Mouse (Mus musculus) midbrain, embryonic 14.5 days (tissue): ENCODE data around the gene Cfap61. TPM values are rescaled to one million over a fixed set of nuclear protein-coding genes. Genes with fewer than 3 reads are reported as not detected.

Experiments
- ATAC-seq: fragments of 200-750 bp; cut with Nextera tagmentation; 2 replicates; pipeline ENCODE4 v1.8.0; 2017; ENCODE audit warnings: moderate number of reproducible peaks, moderate library complexity; ENCODE audit not compliant: low FRiP score, low TSS enrichment
- DNase-seq: peaks from one replicate; pipeline ENCODE4 v3.0.0-alpha.2; 2015
- H3K27ac ChIP-seq: fragments of 300-500 bp; sonication (generic); replicated peaks from 2 replicates; pipeline ENCODE4 v1.5.1; 2014; ENCODE audit warnings: mild to moderate bottlenecking, low read depth, low read length, moderate library complexity
- H3K27me3 ChIP-seq: fragments of 300-500 bp; sonication (generic); 2 replicates; pipeline ENCODE4 v1.6.1; 2014; ENCODE audit warnings: low read length, control low read depth, mixed read lengths; ENCODE audit not compliant: control insufficient read depth, insufficient read depth
- H3K36me3 ChIP-seq: fragments of 300-500 bp; sonication (generic); 2 replicates; pipeline ENCODE4 v1.6.1; 2014; ENCODE audit warnings: low read length, control low read depth; ENCODE audit not compliant: control insufficient read depth, insufficient read depth
- H3K4me1 ChIP-seq: fragments of 300-500 bp; sonication (generic); 2 replicates; pipeline ENCODE4 v1.6.1; 2014; ENCODE audit warnings: mild to moderate bottlenecking, antibody characterized with exemption, low read length, control low read depth; ENCODE audit not compliant: control insufficient read depth, insufficient read depth
- H3K4me2 ChIP-seq: fragments of 300-500 bp; sonication (generic); 2 replicates; pipeline ENCODE4 v1.6.1; 2014; ENCODE audit warnings: mild to moderate bottlenecking, low read length, moderate library complexity
- H3K4me3 ChIP-seq: fragments of 300-500 bp; sonication (generic); replicated peaks from 2 replicates; pipeline ENCODE4 v1.5.1; 2014; ENCODE audit warnings: low read depth, low read length
- H3K9ac ChIP-seq: fragments of 300-500 bp; sonication (generic); replicated peaks from 2 replicates; pipeline ENCODE4 v1.6.1; 2014; ENCODE audit warnings: mild to moderate bottlenecking, low read length, moderate library complexity
- H3K9me3 ChIP-seq: fragments of 300-500 bp; sonication (generic); 2 replicates; pipeline ENCODE4 v1.6.1; 2016; ENCODE audit warnings: low read length, control low read depth, mixed read lengths; ENCODE audit not compliant: control insufficient read depth
- WGBS: fragments of 180-500 bp; shearing (Covaris S2); extraction: QIAGEN DNeasy Blood & Tissue Kit; methylation state at CpG from one replicate; pipeline ENCODE4 v1.1.7; 2014; 5-methylcytosine and 5-hydroxymethylcytosine counted together
- polyA plus RNA-seq: library from polyadenylated mRNA; unstranded; fragments of >200 nt; fragmentation: Nextera tagmentation; extraction: Ambion mirVana; gene quantifications from 2 replicates; pipeline ENCODE4 v1.2.1, GENCODE M21; 2014

Cfap61 gene
- polyA plus RNA-seq, 1 experiment from 2014 or later = 1.7 TPM

- no peaks in the 10 kb centered on the region for H3K9me3 ChIP-seq
- under 1% methylated on average over 24 of the region's 24 CpGs for WGBS
- H3K36me3 ChIP-seq = no peaks in the 10 kb centered on the region
- peaks cover 12% of the 10 kb centered on the region; the same call in 1 of the 2 replicates for H3K27me3 ChIP-seq
- DNase-seq (peak; percentile 69), ATAC-seq (no peak)
- peak overlapping the region; percentile 92 for H3K9ac ChIP-seq
- H3K4me1 ChIP-seq = peaks cover 44% of the 10 kb centered on the region
- H3K4me3 ChIP-seq = peak overlapping the region; percentile 77
- peak overlapping the region; percentile 98 for H3K27ac ChIP-seq
- H3K4me2 ChIP-seq = peak overlapping the region; percentile 90
Observed at GRCm38 (mm10) chr2:146220591-146221075, 286.0 kb downstream of the Cfap61 start.

GRCm38 (mm10) chr2:146221076-146221928, 286.7 kb downstream of the Cfap61 start, which contains the start of gene Insm1:
Gene Insm1 (plus strand): TSS chr2:146221921.
- no peaks in the 10 kb centered on the region for H3K36me3 ChIP-seq
- ATAC-seq (peak; percentile 65), DNase-seq (peak; percentile 90)
- WGBS = under 1% methylated on average over 83 of the region's 86 CpGs
- H3K9ac ChIP-seq = peak within 1 kb of the TSS; percentile 92
- peak within 1 kb of the TSS; percentile 77 for H3K4me3 ChIP-seq
- H3K27ac ChIP-seq = peak within 1 kb of the TSS; percentile 98
- H3K9me3 ChIP-seq = no peaks in the 10 kb centered on the region
- peaks cover 47% of the 10 kb centered on the region for H3K4me1 ChIP-seq
- peaks cover 7% of the 10 kb centered on the region; the same call in 1 of the 2 replicates for H3K27me3 ChIP-seq
- peak within 1 kb of the TSS; percentile 90 for H3K4me2 ChIP-seq

DNA sequence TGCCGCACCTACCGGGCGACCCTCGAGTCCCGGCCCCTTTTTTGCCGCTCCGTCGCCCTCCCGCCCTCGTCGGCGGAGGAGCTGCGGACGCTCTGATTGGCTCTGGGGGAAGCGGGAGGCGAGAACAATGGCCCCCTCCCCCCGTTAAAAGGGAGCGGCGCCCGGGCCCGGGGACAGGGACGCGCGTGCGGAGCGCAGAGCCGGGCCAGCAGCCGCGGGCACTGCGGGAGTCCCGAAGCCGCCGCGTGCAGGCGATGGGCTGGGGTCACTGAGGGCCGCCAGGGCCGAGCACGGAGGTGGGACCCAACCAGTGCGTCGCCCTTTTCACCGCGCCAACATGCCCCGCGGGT, 287.3 kb downstream of the Cfap61 start:
- under 1% methylated on average over 44 of the region's 44 CpGs for WGBS
- DNase-seq (peak; percentile 94), ATAC-seq (peak; percentile 82)
- H3K27ac ChIP-seq = peak overlapping the region; percentile 98
- H3K9ac ChIP-seq = peak overlapping the region; percentile 92
- no peaks in the 10 kb centered on the region for H3K36me3 ChIP-seq
- H3K4me3 ChIP-seq = peak overlapping the region; percentile 77
- H3K27me3 ChIP-seq = peaks cover 7% of the 10 kb centered on the region; the same call in 1 of the 2 replicates
- peak overlapping the region; percentile 90 for H3K4me2 ChIP-seq
- H3K9me3 ChIP-seq = no peaks in the 10 kb centered on the region
- peaks cover 51% of the 10 kb centered on the region for H3K4me1 ChIP-seq

- peaks cover 49% of the 10 kb centered on the region for H3K4me1 ChIP-seq
- DNase-seq (peak; percentile 79), ATAC-seq (peak; percentile 25)
- H3K4me3 ChIP-seq = peak overlapping the region; percentile 77
- H3K36me3 ChIP-seq = no peaks in the 10 kb centered on the region
- WGBS = under 1% methylated on average over 122 of the region's 133 CpGs
- peak overlapping the region; percentile 92 for H3K9ac ChIP-seq
- no peaks in the 10 kb centered on the region for H3K9me3 ChIP-seq
- H3K27ac ChIP-seq = peak overlapping the region; percentile 98
- peaks cover 9% of the 10 kb centered on the region; the same call in 1 of the 2 replicates for H3K27me3 ChIP-seq
- peak overlapping the region; percentile 90 for H3K4me2 ChIP-seq
Observed at GRCm38 (mm10) chr2:146222279-146223175, 287.9 kb downstream of the Cfap61 start.

DNA sequence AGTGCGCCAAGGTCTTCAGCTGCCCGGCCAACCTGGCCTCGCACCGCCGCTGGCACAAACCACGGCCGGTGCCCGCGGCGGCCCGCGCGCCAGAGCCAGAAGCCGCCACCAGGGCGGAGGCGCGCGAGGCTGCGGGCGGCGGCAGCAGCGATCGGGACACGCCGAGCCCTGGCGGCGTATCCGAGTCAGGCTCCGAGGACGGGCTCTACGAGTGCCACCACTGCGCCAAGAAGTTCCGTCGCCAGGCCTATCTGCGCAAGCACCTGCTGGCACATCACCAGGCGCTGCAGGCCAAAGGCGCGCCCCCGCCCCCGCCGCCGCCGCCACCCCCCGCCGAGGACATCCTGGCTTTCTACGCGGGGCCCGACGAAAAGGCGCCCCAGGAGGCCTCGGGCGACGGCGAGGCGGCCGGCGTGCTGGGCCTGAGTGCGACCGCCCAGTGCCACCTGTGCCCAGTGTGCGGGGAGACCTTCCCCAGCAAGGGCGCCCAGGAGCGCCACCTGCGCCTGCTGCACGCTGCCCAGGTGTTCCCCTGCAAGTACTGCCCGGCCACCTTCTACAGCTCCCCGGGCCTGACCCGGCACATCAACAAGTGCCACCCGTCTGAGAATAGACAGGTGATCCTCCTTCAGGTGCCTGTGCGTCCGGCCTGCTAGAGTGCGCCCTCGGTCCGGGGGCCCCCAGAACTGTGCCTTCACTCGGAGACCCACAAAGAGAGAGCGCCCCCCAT, 288.8 kb downstream of the Cfap61 start:
- Histone ChIP-seq H3K4me2 (peak overlapping the region; percentile 90), H3K36me3 (no peaks in the 10 kb centered on the region), H3K9me3 (no peaks in the 10 kb centered on the region), H3K27me3 (peaks cover 9% of the 10 kb centered on the region; the same call in 1 of the 2 replicates), H3K4me1 (peaks cover 42% of the 10 kb centered on the region), H3K9ac (peak overlapping the region; percentile 92), H3K27ac (peak overlapping the region; percentile 98), H3K4me3 (peak overlapping the region; percentile 77)
- under 1% methylated on average over 75 of the region's 75 CpGs for WGBS
- ATAC-seq (peak; percentile 7; the same call in 1 of the 2 replicates), DNase-seq (peak; percentile 78)

GRCm38 (mm10) chr2:146224141-146224540, 289.6 kb downstream of the Cfap61 start:
- DNase-seq (peak; percentile 46), ATAC-seq (no peak)
- Histone ChIP-seq H3K27me3 (peaks cover 16% of the 10 kb centered on the region), H3K36me3 (no peaks in the 10 kb centered on the region), H3K4me1 (peaks cover 35% of the 10 kb centered on the region), H3K9ac (peak overlapping the region; percentile 92), H3K27ac (peak overlapping the region; percentile 98), H3K4me3 (peak overlapping the region; percentile 77), H3K9me3 (no peaks in the 10 kb centered on the region), H3K4me2 (peak overlapping the region; percentile 90)
- 5% methylated on average over 7 of the region's 7 CpGs for WGBS

DNA sequence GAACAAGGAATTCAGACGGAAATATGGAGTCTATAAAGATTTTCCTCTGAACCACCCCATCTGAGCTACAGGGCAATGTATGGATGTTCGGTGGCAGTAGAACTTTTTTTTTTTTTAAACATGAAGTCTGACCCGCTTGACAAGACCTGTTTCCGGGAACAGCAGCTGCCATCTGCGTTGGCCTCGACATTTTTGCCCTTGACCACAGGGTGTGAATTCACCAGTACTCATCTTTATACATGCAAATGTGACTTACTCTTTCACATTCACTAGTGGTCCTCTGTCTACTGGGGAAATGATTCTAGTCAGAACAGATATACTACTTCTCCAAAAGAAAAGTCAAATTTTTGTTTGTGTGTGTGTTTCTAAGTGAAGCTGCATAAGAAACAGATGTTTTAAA, 291.2 kb downstream of the Cfap61 start:
- peak overlapping the region; percentile 39; the same call in 1 of the 2 replicates for H3K9ac ChIP-seq
- H3K27ac ChIP-seq = no peak overlapping the region
- peaks cover 14% of the 10 kb centered on the region for H3K27me3 ChIP-seq
- H3K4me3 ChIP-seq = peak overlapping the region; percentile 7
- ATAC-seq = no peak
- peak overlapping the region; percentile 90 for H3K4me2 ChIP-seq
- H3K36me3 ChIP-seq = no peaks in the 10 kb centered on the region
- WGBS = 5% methylated on average over 6 of the region's 6 CpGs
- no peaks in the 10 kb centered on the region for H3K9me3 ChIP-seq
- H3K4me1 ChIP-seq = peaks cover 27% of the 10 kb centered on the region
- no peak for DNase-seq

DNA sequence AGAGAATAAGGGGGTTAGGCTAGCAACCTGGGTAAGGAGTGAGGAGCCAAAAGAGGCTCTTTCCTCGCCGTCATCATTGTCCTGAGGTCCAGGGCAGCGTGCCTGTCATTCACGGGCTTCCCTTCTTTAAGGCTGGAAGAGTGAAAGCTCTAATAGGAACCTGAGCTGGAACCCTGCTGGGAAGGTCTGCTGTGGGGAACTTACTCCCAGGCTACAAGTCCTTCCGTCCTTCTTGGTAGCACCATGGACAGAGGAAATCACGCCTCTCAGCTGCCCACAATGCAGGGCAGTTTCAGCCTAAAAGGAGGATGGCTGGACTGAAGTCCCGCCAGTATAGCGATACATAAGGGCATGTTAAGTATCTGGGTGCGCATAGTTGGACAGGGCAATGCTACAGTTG, 291.9 kb downstream of the Cfap61 start:
- Histone ChIP-seq H3K27me3 (peaks cover 14% of the 10 kb centered on the region), H3K9ac (no peak overlapping the region)

More for the DNA sequence above, 291.9 kb downstream of the Cfap61 start:
- DNase-seq (peak; percentile 50), ATAC-seq (no peak)
- Histone ChIP-seq H3K4me1 (peaks cover 24% of the 10 kb centered on the region), H3K4me2 (peak overlapping the region; percentile 90), H3K4me3 (no peak overlapping the region; the same call in 1 of the 2 replicates), H3K36me3 (no peaks in the 10 kb centered on the region), H3K9me3 (no peaks in the 10 kb centered on the region), H3K27ac (no peak overlapping the region)
- WGBS = 9% methylated on average over 9 of the region's 9 CpGs
